Comparison of ENCODE assay signal across 28 mouse cellular contexts in genomic region chr3:106998370-106998769, GRCm38 (mm10). TPM values are rescaled to one million over a fixed set of nuclear protein-coding genes. Genes with fewer than 3 reads are reported as not detected.
DNase-seq lines count a peak whose midpoint lies in the region; ATAC-seq and TF ChIP-seq lines count a peak whose summit lies in the region.
"Had no signal": no experiment of that assay in that cellular context is flagged by ENCODE, and none has a peak within 500 bp of the region (broad histone marks: within the 10 kb centered on the region; RNA-seq: fewer than 3 reads in every experiment).

No protein-coding gene starts in this region.

- peaks cover 5% of the 10 kb centered on the region; the same call in 1 of the 2 replicates for H3K4me1 ChIP-seq in forebrain, embryonic 14.5 days (ENCODE audit: control insufficient read depth, insufficient read depth, low read length)
- H3K4me1 ChIP-seq in forebrain, postnatal 0 days (ENCODE audit: insufficient read depth), result peaks cover 5% of the 10 kb centered on the region
- H3K4me1 ChIP-seq in midbrain, embryonic 10.5 days, result no peaks in the 10 kb centered on the region
- H3K4me1 ChIP-seq: embryonic facial prominence, embryonic 12.5 days; embryonic facial prominence, embryonic 15.5 days; heart, embryonic 12.5 days; heart, embryonic 15.5 days had no signal

- no peaks in the 10 kb centered on the region for H3K27me3 ChIP-seq in forebrain, embryonic 14.5 days (replicated peaks; ENCODE audit: control insufficient read depth, insufficient read depth, low read length)
- H3K27me3 ChIP-seq in forebrain, postnatal 0 days (ENCODE audit: insufficient read depth, low read length), result no peaks in the 10 kb centered on the region
- H3K27me3 ChIP-seq in midbrain, embryonic 10.5 days (ENCODE audit: low read depth, poor library complexity, severe bottlenecking), result no peaks in the 10 kb centered on the region
- H3K27me3 ChIP-seq: embryonic facial prominence, embryonic 12.5 days; embryonic facial prominence, embryonic 15.5 days; heart, embryonic 12.5 days; heart, embryonic 15.5 days; hindbrain, embryonic 13.5 days had no signal

- no peaks in the 10 kb centered on the region for H3K36me3 ChIP-seq in forebrain, embryonic 14.5 days (ENCODE audit: control insufficient read depth, insufficient read depth, low read length)
- no peaks in the 10 kb centered on the region for H3K36me3 ChIP-seq in forebrain, postnatal 0 days (ENCODE audit: insufficient read depth)
- H3K36me3 ChIP-seq in midbrain, embryonic 10.5 days, result no peaks in the 10 kb centered on the region
- H3K36me3 ChIP-seq: embryonic facial prominence, embryonic 12.5 days; embryonic facial prominence, embryonic 15.5 days; heart, embryonic 12.5 days; heart, embryonic 15.5 days; hindbrain, embryonic 10.5 days; hindbrain, embryonic 13.5 days had no signal

- no peak for DNase-seq in frontal cortex, postnatal 14 days (ENCODE audit: low spot score in 2 of 2)
- DNase-seq in forebrain, embryonic 14.5 days (ENCODE audit: low spot score), result peak; percentile 73
- no peak for DNase-seq in forebrain, postnatal 0 days
- no peak for DNase-seq in B cell, adult 2 months
- DNase-seq in midbrain, embryonic 10.5 days (ENCODE audit: low spot score), result no peak
- DNase-seq: adrenal gland, adult 8-10 months; adrenal gland, postnatal 25 days; cerebellum, adult 11 months; cerebellum, adult 2 months; cerebellum, adult 9-11 months; cerebellum, postnatal 25 days; gastrocnemius, postnatal 25 days; heart, adult 18-20 months; heart, postnatal 10 days; heart, postnatal 36 days; kidney, adult 18-20 months had no signal

- H3K27ac ChIP-seq in forebrain, embryonic 14.5 days (ENCODE audit: low read depth, low read length), result no peak overlapping the region; the same call in 1 of the 2 replicates
- no peak overlapping the region for H3K27ac ChIP-seq in forebrain, postnatal 0 days (ENCODE audit: low read depth, low read length)
- no peak overlapping the region for H3K27ac ChIP-seq in midbrain, embryonic 10.5 days (replicated peaks)
- H3K27ac ChIP-seq: embryonic facial prominence, embryonic 12.5 days; embryonic facial prominence, embryonic 15.5 days; heart, embryonic 15.5 days; hindbrain, embryonic 10.5 days; hindbrain, embryonic 13.5 days; hindbrain, postnatal 0 days had no signal

- H3K9me3 ChIP-seq in forebrain, embryonic 14.5 days (replicated peaks; ENCODE audit: control insufficient read depth, low read length), result no peaks in the 10 kb centered on the region
- H3K9me3 ChIP-seq in forebrain, postnatal 0 days (ENCODE audit: low read length), result no peaks in the 10 kb centered on the region
- no peaks in the 10 kb centered on the region for H3K9me3 ChIP-seq in midbrain, embryonic 10.5 days (replicated peaks)
- H3K9me3 ChIP-seq: embryonic facial prominence, embryonic 12.5 days; embryonic facial prominence, embryonic 15.5 days; heart, embryonic 12.5 days; heart, embryonic 15.5 days; hindbrain, embryonic 10.5 days; hindbrain, embryonic 13.5 days had no signal

- H3K9ac ChIP-seq in forebrain, embryonic 14.5 days (ENCODE audit: low read length), result no peak overlapping the region
- H3K9ac ChIP-seq in forebrain, postnatal 0 days, result no peak overlapping the region
- H3K9ac ChIP-seq: embryonic facial prominence, embryonic 12.5 days; embryonic facial prominence, embryonic 15.5 days; heart, embryonic 12.5 days; heart, embryonic 15.5 days; hindbrain, embryonic 13.5 days had no signal

- peak; percentile 47 for ATAC-seq in frontal cortex, adult (ENCODE audit: low TSS enrichment)
- peak; percentile 83 for ATAC-seq in forebrain, embryonic 14.5 days
- peak; percentile 40 for ATAC-seq in forebrain, postnatal 0 days
- ATAC-seq: activated CD4-positive, CD25-positive, alpha-beta regulatory T cell, adult 4 months; hindbrain, postnatal 0 days; inflammation-experienced regulatory T-cells, adult 6 months; intestine, embryonic 16.5 days had no signal

- 41% methylated on average over 1 of the region's 1 CpGs for WGBS in forebrain, embryonic 14.5 days
- WGBS in forebrain, postnatal 0 days, result 51% methylated on average over 1 of the region's 1 CpGs
- WGBS in midbrain, embryonic 10.5 days, result 83% methylated on average over 1 of the region's 1 CpGs

- no peak overlapping the region for H3K4me3 ChIP-seq in forebrain, embryonic 14.5 days (ENCODE audit: low read depth, low read length)
- H3K4me3 ChIP-seq in forebrain, postnatal 0 days (ENCODE audit: low read depth, low read length), result no peak overlapping the region
- H3K4me3 ChIP-seq in midbrain, embryonic 10.5 days, result no peak overlapping the region
- H3K4me3 ChIP-seq: embryonic facial prominence, embryonic 12.5 days; embryonic facial prominence, embryonic 15.5 days; heart, embryonic 12.5 days; heart, embryonic 15.5 days; hindbrain, embryonic 10.5 days; hindbrain, embryonic 13.5 days had no signal

- TF ChIP-seq CTCF in forebrain, postnatal 0 days (IDR thresholded peaks at IDR 0.05; ENCODE audit: low read depth), result no peak

- H3K4me2 ChIP-seq in forebrain, embryonic 14.5 days (ENCODE audit: low read length), result no peak overlapping the region
- H3K4me2 ChIP-seq in forebrain, postnatal 0 days (ENCODE audit: low read depth), result no peak overlapping the region
- H3K4me2 ChIP-seq: embryonic facial prominence, embryonic 12.5 days; embryonic facial prominence, embryonic 15.5 days; heart, embryonic 12.5 days; heart, embryonic 15.5 days; hindbrain, embryonic 13.5 days had no signal

RNA-seq across cellular contexts. Expression of gene Kcna3, which starts 37.6 kb away (rescaled TPM):
- 10.3 and 15.6 TPM in 2 replicates for polyA plus RNA-seq in forebrain, embryonic 14.5 days (2014; fragmentation: Nextera tagmentation; extraction: Ambion mirVana)
- 30.4 and 34.7 TPM in 2 replicates for total RNA-seq in forebrain, postnatal 0 days (2014; rRNA removed)
- 8.1 and 13.9 TPM in 2 replicates for polyA plus RNA-seq in forebrain, postnatal 0 days (2015; fragmentation: Nextera tagmentation; extraction: Ambion mirVana)
- polyA plus RNA-seq in midbrain, embryonic 10.5 days (2016; fragmentation: Nextera tagmentation; extraction: Ambion mirVana), result 3.2 and 3.4 TPM in 2 replicates
- total RNA-seq: gastrocnemius, adult 8-10 months; gastrocnemius, postnatal 25 days had no signal
